Mouse (Mus musculus): Measurements from ENCODE around the gene Coil.

DNA sequence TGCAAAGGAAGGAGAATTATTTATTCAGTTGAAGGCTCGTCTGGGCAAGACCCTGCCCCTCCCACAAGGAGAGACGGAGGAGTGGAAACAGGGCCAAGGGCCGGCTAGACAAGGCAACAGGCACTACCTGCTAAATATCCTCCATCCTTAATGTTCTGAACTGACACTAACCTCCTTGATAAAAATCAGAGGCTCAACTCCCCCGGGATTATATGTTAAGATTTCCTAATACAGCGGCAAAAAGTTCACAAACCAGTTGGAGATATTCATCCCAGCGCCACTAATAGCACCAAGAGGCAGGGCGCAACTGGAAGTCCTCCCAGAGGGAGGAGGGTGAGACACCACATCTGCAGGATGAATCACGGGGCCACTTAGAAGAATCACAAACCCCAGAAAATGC is 21.2 kb upstream of the Coil start:
- TF ChIP-seq CTCF (IDR thresholded peaks at IDR 0.05) (no peak), POLR2A (IDR thresholded peaks at IDR 0.05; ENCODE audit: insufficient read depth, low read depth, low read length) (no peak), EP300 (IDR thresholded peaks at IDR 0.05; ENCODE audit: insufficient read depth, low read depth, low read length) (no peak)

Data from heart, adult 2 months (tissue).